Mouse (Mus musculus): ENCODE data around the gene Nckap5.
"Not testable (repeated sequence)": the region's sequence is repeated elsewhere in the genome, so short reads cannot be mapped to it uniquely, and the experiment has no call there.

Nckap5 gene

GRCm38 (mm10) chr1:126153516-126154234, 676.9 kb downstream of the Nckap5 start:
- DNase-seq: peak; percentile 4

- DNase-seq: no peak
Measured at GRCm38 (mm10) chr1:126152217-126152616, 678.4 kb downstream of the Nckap5 start.

GRCm38 (mm10) chr1:126149966-126150365, 680.6 kb downstream of the Nckap5 start:
- DNase-seq: no peak

- no peak for DNase-seq
Measured at GRCm38 (mm10) chr1:126135717-126136116, 694.9 kb downstream of the Nckap5 start.

- DNase-seq: no peak
Measured at GRCm38 (mm10) chr1:126132316-126132715, 698.3 kb downstream of the Nckap5 start.

GRCm38 (mm10) chr1:126129129-126129528, 701.5 kb downstream of the Nckap5 start:
- no peak for DNase-seq

- no peak for DNase-seq
Measured at GRCm38 (mm10) chr1:126123111-126123510, 707.5 kb downstream of the Nckap5 start.

GRCm38 (mm10) chr1:126120506-126120905, 710.1 kb downstream of the Nckap5 start:
- no peak for DNase-seq

- DNase-seq: no peak
Measured at GRCm38 (mm10) chr1:126116034-126116433, 714.6 kb downstream of the Nckap5 start.

- no peak for DNase-seq
Measured at GRCm38 (mm10) chr1:126105673-126106256, 724.8 kb downstream of the Nckap5 start.

- DNase-seq: no peak
Measured at GRCm38 (mm10) chr1:126094346-126094745, 736.3 kb downstream of the Nckap5 start.

- not testable (repeated sequence) for DNase-seq
Measured at GRCm38 (mm10) chr1:126091979-126092378, 738.6 kb downstream of the Nckap5 start.

GRCm38 (mm10) chr1:126087181-126087580, 743.4 kb downstream of the Nckap5 start:
- DNase-seq: no peak

GRCm38 (mm10) chr1:126076312-126076711, 754.3 kb downstream of the Nckap5 start:
- no peak for DNase-seq

- DNase-seq: no peak
Measured at GRCm38 (mm10) chr1:126070861-126071260, 759.7 kb downstream of the Nckap5 start.

GRCm38 (mm10) chr1:126051491-126051890, 779.1 kb downstream of the Nckap5 start:
- DNase-seq: no peak

GRCm38 (mm10) chr1:126042886-126043285, 787.7 kb downstream of the Nckap5 start:
- no peak for DNase-seq

- no peak for DNase-seq
Measured at GRCm38 (mm10) chr1:126027536-126027935, 803.1 kb downstream of the Nckap5 start.

- peak; percentile 4 for DNase-seq
Measured at GRCm38 (mm10) chr1:126024518-126024917, 806.1 kb downstream of the Nckap5 start.

- no peak for DNase-seq
Measured at GRCm38 (mm10) chr1:126022959-126023358, 807.6 kb downstream of the Nckap5 start.

- DNase-seq: not testable (repeated sequence)
Measured at GRCm38 (mm10) chr1:126018654-126019053, 811.9 kb downstream of the Nckap5 start.

- DNase-seq: no peak
Measured at GRCm38 (mm10) chr1:126011661-126012091, 818.9 kb downstream of the Nckap5 start.

- no peak for DNase-seq
Measured at GRCm38 (mm10) chr1:126007571-126007970, 823.0 kb downstream of the Nckap5 start.

- DNase-seq: no peak
Measured at GRCm38 (mm10) chr1:126005672-126006071, 824.9 kb downstream of the Nckap5 start.

GRCm38 (mm10) chr1:125996540-125996939, 834.1 kb downstream of the Nckap5 start:
- DNase-seq: no peak
